Comparison of ENCODE assay signal across 8 mouse cellular contexts in the genomic region with DNA sequence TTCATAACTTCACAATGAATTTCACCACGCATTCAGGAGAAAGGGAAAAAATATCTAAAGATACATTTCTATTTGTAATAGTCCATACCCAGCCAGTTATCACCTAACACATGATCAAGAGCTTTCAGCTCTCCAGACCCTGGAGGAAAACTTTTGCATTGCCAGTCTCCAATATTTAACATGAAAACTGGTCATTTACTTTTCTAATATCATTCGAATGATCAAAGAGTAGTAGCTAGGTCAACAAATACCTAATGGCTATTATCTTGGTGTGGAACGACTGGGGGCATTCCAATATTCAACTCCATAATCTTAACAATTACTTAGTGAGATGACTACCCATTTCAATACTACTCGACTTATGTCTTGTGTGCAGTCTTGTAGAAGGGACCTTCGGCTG. TPM values are rescaled to one million over a fixed set of nuclear protein-coding genes. Genes with fewer than 3 reads are reported as not detected.
DNase-seq lines count a peak whose midpoint lies in the region; ATAC-seq and TF ChIP-seq lines count a peak whose summit lies in the region.

No protein-coding gene starts in this region.

- H3K36me3 ChIP-seq in testis, adult 2 months (ENCODE audit: control insufficient read depth, insufficient read depth, low read length), result no peaks in the 10 kb centered on the region
- peaks cover 12% of the 10 kb centered on the region for H3K36me3 ChIP-seq in liver, embryonic 12.5 days

- no peak overlapping the region for H3K27ac ChIP-seq in cerebellum, adult 2 months (ENCODE audit: insufficient read depth, low read length)
- H3K27ac ChIP-seq in testis, adult 2 months (ENCODE audit: control insufficient read depth, insufficient read depth, low read depth, low read length), result no peak overlapping the region
- no peak overlapping the region for H3K27ac ChIP-seq in liver, embryonic 12.5 days

- TF ChIP-seq CTCF in cerebellum, adult 2 months (IDR thresholded peaks at IDR 0.05; ENCODE audit: borderline replicate concordance, insufficient read depth, low read depth, low read length), result no peak
- TF ChIP-seq CTCF in testis, adult 2 months (IDR thresholded peaks at IDR 0.05; ENCODE audit: control insufficient read depth, insufficient read depth, insufficient replicate concordance, low read depth, low read length), result no peak

- H3K27me3 ChIP-seq in cerebellum, adult 2 months (ENCODE audit: control insufficient read depth, insufficient read depth, low read length), result no peaks in the 10 kb centered on the region
- no peaks in the 10 kb centered on the region for H3K27me3 ChIP-seq in testis, adult 2 months (ENCODE audit: control insufficient read depth, insufficient read depth, low read length)
- H3K27me3 ChIP-seq in liver, embryonic 12.5 days (replicated peaks), result no peaks in the 10 kb centered on the region

- H3K9me3 ChIP-seq in liver, embryonic 12.5 days (replicated peaks), result no peaks in the 10 kb centered on the region

- ATAC-seq in liver, embryonic 12.5 days, result no peak
- ATAC-seq in megakaryocyte progenitor cell, adult 5-6 weeks (replicated peaks; ENCODE audit: poor library complexity), result no peak

- no peak for TF ChIP-seq POLR2A in cerebellum, adult 2 months (IDR thresholded peaks at IDR 0.05; ENCODE audit: borderline replicate concordance, insufficient read depth, low read length)
- no peak for TF ChIP-seq POLR2A in testis, adult 2 months (IDR thresholded peaks at IDR 0.05; ENCODE audit: control insufficient read depth, low read depth, low read length)

- H3K9ac ChIP-seq in liver, embryonic 12.5 days, result peak overlapping the region; percentile 94

- H3K4me1 ChIP-seq in cerebellum, adult 2 months (ENCODE audit: control insufficient read depth, insufficient read depth, low read length), result no peaks in the 10 kb centered on the region; the same call in 1 of the 2 replicates
- no peaks in the 10 kb centered on the region; the same call in 1 of the 2 replicates for H3K4me1 ChIP-seq in testis, adult 2 months (ENCODE audit: control insufficient read depth, insufficient read depth, low read length)
- peaks cover 35% of the 10 kb centered on the region for H3K4me1 ChIP-seq in liver, embryonic 12.5 days

- 5% methylated on average over 5 of the region's 5 CpGs for WGBS in cerebellum, adult 2 months
- WGBS in liver, embryonic 12.5 days (ENCODE audit: insufficient replicate concordance), result 6% methylated on average over 5 of the region's 5 CpGs

- peak overlapping the region; percentile 95 for H3K4me2 ChIP-seq in liver, embryonic 12.5 days

- peak overlapping the region; percentile 72 for H3K4me3 ChIP-seq in cerebellum, adult 2 months (replicated peaks; ENCODE audit: insufficient read depth, low read depth, low read length)
- H3K4me3 ChIP-seq in testis, adult 2 months (ENCODE audit: control insufficient read depth, low read depth, low read length), result peak overlapping the region; percentile 90; the same call in 1 of the 2 replicates
- peak overlapping the region; percentile 93 for H3K4me3 ChIP-seq in liver, embryonic 12.5 days

- DNase-seq in cerebellum, adult 2 months, result no peak
- DNase-seq in cerebellum, adult 11-12 months, result no peak
- DNase-seq in testis, postnatal 10 days (ENCODE audit: low spot score), result no peak
- DNase-seq in retina, postnatal 1 day, result no peak
- no peak for DNase-seq in spleen, postnatal 4 days (ENCODE audit: low spot score in 2 of 2)

RNA-seq across cellular contexts. Expression of a gene that starts 22.3 kb away (rescaled TPM):
- polyA plus RNA-seq in cerebellum, adult 2 months (2012; rRNA removed), result 2.0 and 2.4 TPM in 2 replicates
- polyA plus RNA-seq in testis, adult 2 months (2012; rRNA removed), result not detected in 2 replicates
- polyA plus RNA-seq in liver, embryonic 12.5 days (2016; fragmentation: Nextera tagmentation; extraction: Ambion mirVana), result not detected in 2 replicates
- not detected in 2 replicates for total RNA-seq in megakaryocyte progenitor cell, adult 5-6 weeks (2015)
- total RNA-seq in megakaryocyte progenitor cell, adult 5-6 weeks (2017), result 0.24 and 0.54 TPM in 2 replicates

RNA-seq across cellular contexts. Expression of a gene that starts 26.7 kb away (rescaled TPM):
- 52.4 and 59.0 TPM in 2 replicates for polyA plus RNA-seq in cerebellum, adult 2 months (2012; rRNA removed)
- polyA plus RNA-seq in testis, adult 2 months (2012; rRNA removed), result 7.7 and 11.3 TPM in 2 replicates
- polyA plus RNA-seq in liver, embryonic 12.5 days (2016; fragmentation: Nextera tagmentation; extraction: Ambion mirVana), result 89.6 and 93.3 TPM in 2 replicates
- 145 and 175 TPM in 2 replicates for total RNA-seq in megakaryocyte progenitor cell, adult 5-6 weeks (2015)
- 111 and 112 TPM in 2 replicates for total RNA-seq in megakaryocyte progenitor cell, adult 5-6 weeks (2017)
